Mouse (Mus musculus) forebrain, embryonic 12.5 days (tissue): ENCODE results near the gene Cep131. TPM values are rescaled to one million over a fixed set of nuclear protein-coding genes. Genes with fewer than 3 reads are reported as not detected.

Experiments
- ATAC-seq: fragments of 200-750 bp; cut with Nextera tagmentation; 2 replicates; pipeline ENCODE4 v1.8.0; 2017; ENCODE audit warnings: moderate TSS enrichment; ENCODE audit not compliant: low FRiP score
- H3K27ac ChIP-seq: fragments of 300-500 bp; sonication (generic); 2 replicates; pipeline ENCODE4 v1.5.1; 2016; ENCODE audit warnings: mild to moderate bottlenecking
- H3K27me3 ChIP-seq: fragments of 300-500 bp; sonication (generic); 2 replicates; pipeline ENCODE4 v1.6.1; 2016; ENCODE audit warnings: mild to moderate bottlenecking
- H3K36me3 ChIP-seq: fragments of 300-500 bp; sonication (generic); replicated peaks from 2 replicates; pipeline ENCODE4 v1.6.1; 2016; ENCODE audit warnings: mild to moderate bottlenecking
- H3K4me1 ChIP-seq: fragments of 300-500 bp; sonication (generic); 2 replicates; pipeline ENCODE4 v1.6.1; 2016
- H3K4me2 ChIP-seq: fragments of 300-500 bp; sonication (generic); 2 replicates; pipeline ENCODE4 v1.6.1; 2016; ENCODE audit warnings: mild to moderate bottlenecking, moderate library complexity
- H3K4me3 ChIP-seq: fragments of 300-500 bp; sonication (generic); replicated peaks from 2 replicates; pipeline ENCODE4 v1.5.1; 2016; ENCODE audit warnings: mild to moderate bottlenecking
- H3K9ac ChIP-seq: fragments of 300-500 bp; sonication (generic); 2 replicates; pipeline ENCODE4 v1.6.1; 2016; ENCODE audit warnings: mild to moderate bottlenecking
- H3K9me3 ChIP-seq: fragments of 300-500 bp; sonication (generic); 2 replicates; pipeline ENCODE4 v1.6.1; 2016
- WGBS: fragments of 180-500 bp; shearing (Covaris S2); methylation state at CpG from one replicate; pipeline ENCODE4 v1.1.7; 2016; 5-methylcytosine and 5-hydroxymethylcytosine counted together
- polyA plus RNA-seq: library from polyadenylated mRNA; unstranded; fragments of >200 nt; fragmentation: Nextera tagmentation; extraction: Ambion mirVana; gene quantifications from 2 replicates; pipeline ENCODE4 v1.2.1, GENCODE M21; 2016

Cep131 gene
- polyA plus RNA-seq, 1 experiment from 2014 or later = 51.0 TPM

GRCm38 (mm10) chr11:120029431-120030144 lies 57.0 kb downstream of the Cep131 start:
- 48% methylated on average over 9 of the region's 9 CpGs for WGBS
- no peak overlapping the region for H3K4me2 ChIP-seq
- ATAC-seq = 0 out of 2 replicates have a peak, but pooled peaks have one; percentile 14
- H3K27me3 ChIP-seq = no peaks in the 10 kb centered on the region
- H3K4me1 ChIP-seq = peaks cover 10% of the 10 kb centered on the region; the same call in 1 of the 2 replicates
- H3K36me3 ChIP-seq = no peaks in the 10 kb centered on the region
- no peak overlapping the region for H3K27ac ChIP-seq
- no peaks in the 10 kb centered on the region for H3K9me3 ChIP-seq
- H3K9ac ChIP-seq = no peak overlapping the region
- H3K4me3 ChIP-seq = no peak overlapping the region

DNA sequence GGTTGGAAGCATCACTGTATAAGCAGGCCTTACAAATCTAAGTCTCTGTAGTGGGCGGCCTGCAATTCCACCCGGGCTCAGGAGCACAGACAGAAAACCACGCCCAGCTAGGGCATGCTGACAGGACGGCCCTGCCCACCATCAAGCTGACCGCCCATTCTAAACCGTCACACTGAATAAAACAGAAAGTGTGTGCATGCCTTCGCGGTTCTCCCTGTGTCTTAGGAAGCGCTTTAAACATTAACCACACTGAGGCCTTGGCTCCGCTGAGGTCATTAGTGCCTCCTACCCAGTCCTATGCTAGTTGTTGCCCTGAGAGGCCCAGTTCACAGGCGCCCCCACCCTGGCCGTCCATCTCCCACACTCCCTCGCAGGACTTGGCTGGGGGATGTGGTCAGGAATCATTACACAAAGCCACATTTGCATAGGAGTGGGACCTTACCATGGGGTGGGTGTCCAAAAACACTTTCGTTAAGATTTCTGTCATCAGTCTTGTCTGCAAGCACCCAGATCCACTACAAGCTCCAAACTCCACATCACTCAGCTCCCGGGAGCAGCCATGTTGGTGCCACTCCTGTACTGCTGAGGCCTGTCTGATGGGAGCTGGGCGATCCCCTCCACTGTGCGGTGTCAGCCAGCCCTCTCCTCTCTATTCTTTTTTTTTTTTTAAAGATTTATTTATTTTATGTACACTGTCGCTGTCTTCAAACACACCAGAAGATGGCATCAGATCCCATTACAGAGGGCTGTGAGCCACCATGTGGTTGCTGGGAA lies 58.1 kb downstream of the Cep131 start:
- no peak overlapping the region for H3K4me2 ChIP-seq
- no peaks in the 10 kb centered on the region for H3K36me3 ChIP-seq
- no peak overlapping the region for H3K9ac ChIP-seq
- peaks cover 8% of the 10 kb centered on the region for H3K4me1 ChIP-seq
- no peaks in the 10 kb centered on the region for H3K9me3 ChIP-seq
- ATAC-seq = no peak
- 79% methylated on average over 18 of the region's 18 CpGs for WGBS
- no peak overlapping the region for H3K4me3 ChIP-seq
- H3K27ac ChIP-seq = no peak overlapping the region
- no peaks in the 10 kb centered on the region for H3K27me3 ChIP-seq

- H3K9me3 ChIP-seq = no peaks in the 10 kb centered on the region
- no peaks in the 10 kb centered on the region for H3K36me3 ChIP-seq
- no peak overlapping the region for H3K4me3 ChIP-seq
- no peak for ATAC-seq
- H3K4me2 ChIP-seq = no peak overlapping the region
- H3K27ac ChIP-seq = no peak overlapping the region
- WGBS = 81% methylated on average over 3 of the region's 3 CpGs
- no peak overlapping the region for H3K9ac ChIP-seq
- H3K4me1 ChIP-seq = peaks cover 18% of the 10 kb centered on the region
- H3K27me3 ChIP-seq = no peaks in the 10 kb centered on the region
Observed at GRCm38 (mm10) chr11:120026941-120027340, 59.7 kb downstream of the Cep131 start.

DNA sequence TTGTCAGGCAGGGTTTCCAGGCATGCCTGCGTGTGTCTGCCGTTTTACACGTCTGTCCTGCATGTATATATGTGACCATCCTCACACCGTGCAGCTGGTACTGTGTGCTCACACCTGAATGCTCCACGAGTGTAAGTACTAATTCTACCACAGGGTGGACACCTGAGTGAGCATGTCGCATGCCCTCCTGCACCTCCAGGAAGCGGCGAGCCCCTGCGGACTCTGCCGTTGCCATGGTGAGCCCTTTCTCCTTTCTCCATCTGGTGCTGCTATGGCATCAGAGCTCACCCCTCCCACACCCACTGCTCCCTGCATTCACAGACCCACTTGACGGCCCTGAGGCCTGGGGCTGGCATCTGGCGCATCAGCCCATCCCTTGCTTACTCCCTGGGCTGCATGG lies 63.8 kb downstream of the Cep131 start:
- 54% methylated on average over 12 of the region's 12 CpGs for WGBS
- H3K27ac ChIP-seq = peak overlapping the region; percentile 39; the same call in 1 of the 2 replicates
- H3K9me3 ChIP-seq = no peaks in the 10 kb centered on the region
- H3K9ac ChIP-seq = 0 out of 2 replicates have a peak overlapping the region, but pooled peaks have one; percentile 8
- ATAC-seq = peak; percentile 37; the same call in 1 of the 2 replicates
- no peaks in the 10 kb centered on the region for H3K27me3 ChIP-seq
- peaks cover 35% of the 10 kb centered on the region for H3K4me1 ChIP-seq
- no peak overlapping the region for H3K4me2 ChIP-seq
- H3K36me3 ChIP-seq = no peaks in the 10 kb centered on the region
- H3K4me3 ChIP-seq = no peak overlapping the region

DNA sequence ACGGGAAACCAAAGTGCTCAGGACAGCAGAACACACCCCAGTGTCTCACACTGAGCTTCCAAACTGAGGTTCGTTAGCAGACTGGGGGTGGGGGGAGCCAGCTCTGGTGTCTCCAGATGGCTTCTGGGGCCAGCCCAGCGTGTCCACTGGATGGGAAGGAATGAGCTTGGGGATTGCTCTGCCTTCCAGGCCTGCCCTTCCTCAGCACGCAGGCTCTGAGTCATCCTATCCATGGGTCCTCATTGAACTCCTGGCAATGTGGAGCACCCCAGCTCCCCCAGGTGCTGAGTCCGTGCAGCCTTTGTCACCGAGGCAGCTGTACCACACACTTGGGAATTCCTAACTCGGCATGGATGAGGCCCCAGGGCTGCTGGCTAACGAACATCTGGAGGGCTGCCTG lies 64.4 kb downstream of the Cep131 start:
- Histone ChIP-seq H3K9ac (no peak overlapping the region), H3K27ac (0 out of 2 replicates have a peak overlapping the region, but pooled peaks have one; percentile 14), H3K27me3 (no peaks in the 10 kb centered on the region), H3K9me3 (no peaks in the 10 kb centered on the region), H3K4me1 (peaks cover 35% of the 10 kb centered on the region), H3K4me2 (no peak overlapping the region), H3K36me3 (no peaks in the 10 kb centered on the region), H3K4me3 (no peak overlapping the region)
- ATAC-seq = no peak
- WGBS = 55% methylated on average over 8 of the region's 8 CpGs

DNA sequence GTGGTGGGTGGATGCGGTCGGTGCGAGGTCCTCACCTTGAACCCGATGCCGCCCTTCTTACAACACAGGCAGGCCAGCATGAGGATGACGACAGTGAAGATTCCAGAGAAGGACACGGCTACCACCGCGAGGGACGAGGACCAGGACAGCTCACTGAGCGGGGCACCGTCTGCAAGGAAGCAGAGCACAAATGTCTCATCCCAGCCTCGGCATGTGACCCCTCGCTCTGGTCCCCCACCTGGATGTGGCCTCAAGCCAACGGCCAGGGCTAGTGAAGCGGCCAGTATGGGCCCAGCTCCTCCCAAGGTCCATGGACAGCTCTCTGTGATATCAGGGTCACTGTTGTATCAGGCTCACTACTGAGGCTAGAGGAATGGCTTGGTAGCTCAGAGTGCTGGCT lies 65.3 kb downstream of the Cep131 start:
- Histone ChIP-seq H3K36me3 (no peaks in the 10 kb centered on the region), H3K27ac (no peak overlapping the region), H3K4me3 (no peak overlapping the region), H3K4me1 (peaks cover 35% of the 10 kb centered on the region), H3K27me3 (no peaks in the 10 kb centered on the region), H3K4me2 (no peak overlapping the region), H3K9me3 (no peaks in the 10 kb centered on the region), H3K9ac (no peak overlapping the region)
- ATAC-seq = no peak
- WGBS = 92% methylated on average over 16 of the region's 16 CpGs

- ATAC-seq = no peak
- H3K9me3 ChIP-seq = no peaks in the 10 kb centered on the region
- H3K4me1 ChIP-seq = peaks cover 35% of the 10 kb centered on the region
- H3K9ac ChIP-seq = 0 out of 2 replicates have a peak overlapping the region, but pooled peaks have one; percentile 25
- 51% methylated on average over 23 of the region's 23 CpGs for WGBS
- H3K4me2 ChIP-seq = no peak overlapping the region
- no peak overlapping the region for H3K4me3 ChIP-seq
- no peaks in the 10 kb centered on the region for H3K27me3 ChIP-seq
- no peak overlapping the region for H3K27ac ChIP-seq
- no peaks in the 10 kb centered on the region for H3K36me3 ChIP-seq
Observed at GRCm38 (mm10) chr11:120019542-120020440, 66.8 kb downstream of the Cep131 start.

DNA sequence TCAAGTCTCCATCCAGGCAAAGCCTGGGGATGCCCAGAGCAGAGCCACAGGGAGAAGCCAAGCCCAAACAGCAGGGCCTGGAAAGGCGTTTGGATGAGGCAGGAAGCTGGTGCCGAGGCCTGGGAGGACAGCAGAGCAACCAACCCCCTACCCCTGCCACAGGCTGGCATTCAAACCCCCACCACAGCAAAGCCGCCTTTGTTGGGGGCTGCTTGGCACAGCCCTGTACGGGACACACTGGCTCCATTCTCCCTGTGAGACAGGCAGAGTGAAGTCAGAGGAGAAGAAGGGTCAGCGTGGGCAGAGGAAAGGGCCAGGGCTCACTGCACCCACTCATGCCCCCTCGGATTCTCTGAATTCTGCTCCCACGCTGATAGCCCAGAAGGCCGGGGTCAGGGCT lies 69.6 kb downstream of the Cep131 start:
- WGBS = 84% methylated on average over 8 of the region's 8 CpGs

DNA sequence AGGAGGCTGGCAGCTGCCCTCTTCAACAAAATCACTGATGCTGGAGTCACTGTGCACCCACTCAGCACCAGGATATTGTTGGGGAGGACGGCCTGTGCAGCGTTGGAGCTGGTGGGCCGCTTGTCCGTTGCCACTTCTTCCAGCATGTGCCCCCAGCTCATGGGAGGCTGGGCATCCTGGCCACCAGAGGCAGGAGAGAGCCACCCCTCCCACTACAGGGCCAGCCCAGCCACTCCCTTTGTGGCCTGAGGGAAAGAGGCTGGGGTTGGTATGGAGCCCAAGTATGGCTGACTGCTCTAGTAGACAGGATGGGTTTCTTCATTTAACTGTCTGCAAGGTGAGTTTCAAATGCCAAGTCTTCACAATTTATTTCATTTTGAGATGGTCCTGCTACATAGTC lies 71.9 kb downstream of the Cep131 start:
- no peaks in the 10 kb centered on the region for H3K36me3 ChIP-seq
- H3K9ac ChIP-seq = no peak overlapping the region
- peaks cover 25% of the 10 kb centered on the region; the same call in 1 of the 2 replicates for H3K27me3 ChIP-seq
- 90% methylated on average over 4 of the region's 4 CpGs for whole genome bisulfite sequencing
- ATAC-seq = no peak
- H3K9me3 ChIP-seq = no peaks in the 10 kb centered on the region
- H3K4me3 ChIP-seq = no peak overlapping the region
- peaks cover 31% of the 10 kb centered on the region for H3K4me1 ChIP-seq
- no peak overlapping the region for H3K27ac ChIP-seq
- H3K4me2 ChIP-seq = no peak overlapping the region

More for the DNA sequence above, 69.6 kb downstream of the Cep131 start:
- Histone ChIP-seq H3K9me3 (no peaks in the 10 kb centered on the region), H3K27ac (no peak overlapping the region), H3K4me3 (no peak overlapping the region), H3K4me2 (no peak overlapping the region), H3K36me3 (no peaks in the 10 kb centered on the region), H3K9ac (no peak overlapping the region), H3K27me3 (peaks cover 16% of the 10 kb centered on the region; the same call in 1 of the 2 replicates), H3K4me1 (peaks cover 36% of the 10 kb centered on the region)
- ATAC-seq = no peak
